Mouse (Mus musculus): ENCODE measurements at regions not wholly inside any gene's neighbourhood (a gene's known extent, or its start where the extent isn't known, plus 50 kb on each side); places are given as distances from the start of the nearest gene placed in this dataset.

GRCm38 (mm10) chr13:44231868-44232715 is 447.5 kb downstream of the Cd83 start:
- no peaks in the 10 kb centered on the region for H3K27me3 ChIP-seq (ENCODE audit: control insufficient read depth, insufficient read depth, low read length, poor library complexity, severe bottlenecking)
- DNase-seq (ENCODE audit: low read depth, low spot score), result no peak
- H3K36me3 ChIP-seq (ENCODE audit: control insufficient read depth, insufficient read depth, low read length, poor library complexity, severe bottlenecking), result no peaks in the 10 kb centered on the region

- H3K36me3 ChIP-seq (ENCODE audit: control insufficient read depth, insufficient read depth, low read length, poor library complexity, severe bottlenecking), result no peaks in the 10 kb centered on the region
- no peaks in the 10 kb centered on the region for H3K27me3 ChIP-seq (ENCODE audit: control insufficient read depth, insufficient read depth, low read length, poor library complexity, severe bottlenecking)
- DNase-seq (ENCODE audit: low read depth, low spot score), result no peak
Observed at GRCm38 (mm10) chr13:44232716-44233051, 448.1 kb downstream of the Cd83 start.

- no peak for DNase-seq (ENCODE audit: low read depth, low spot score)
- H3K36me3 ChIP-seq (ENCODE audit: control insufficient read depth, insufficient read depth, low read length, poor library complexity, severe bottlenecking), result no peaks in the 10 kb centered on the region
Observed at GRCm38 (mm10) chr13:44234241-44234640, 449.7 kb downstream of the Cd83 start.

GRCm38 (mm10) chr13:44235236-44235635 is 450.7 kb downstream of the Cd83 start:
- no peak for DNase-seq (ENCODE audit: low read depth, low spot score)
- no peaks in the 10 kb centered on the region for H3K36me3 ChIP-seq (ENCODE audit: control insufficient read depth, insufficient read depth, low read length, poor library complexity, severe bottlenecking)
- H3K27me3 ChIP-seq (ENCODE audit: control insufficient read depth, insufficient read depth, low read length, poor library complexity, severe bottlenecking), result no peaks in the 10 kb centered on the region

More at GRCm38 (mm10) chr13:44234241-44234640, 449.7 kb downstream of the Cd83 start:
- H3K27me3 ChIP-seq (ENCODE audit: control insufficient read depth, insufficient read depth, low read length, poor library complexity, severe bottlenecking), result no peaks in the 10 kb centered on the region

GRCm38 (mm10) chr13:44235941-44236340 is 451.4 kb downstream of the Cd83 start:
- H3K36me3 ChIP-seq (ENCODE audit: control insufficient read depth, insufficient read depth, low read length, poor library complexity, severe bottlenecking), result no peaks in the 10 kb centered on the region
- DNase-seq (ENCODE audit: low read depth, low spot score), result no peak
- H3K27me3 ChIP-seq (ENCODE audit: control insufficient read depth, insufficient read depth, low read length, poor library complexity, severe bottlenecking), result no peaks in the 10 kb centered on the region

- no peaks in the 10 kb centered on the region for H3K36me3 ChIP-seq (ENCODE audit: control insufficient read depth, insufficient read depth, low read length, poor library complexity, severe bottlenecking)
- no peak for DNase-seq (ENCODE audit: low read depth, low spot score)
- no peaks in the 10 kb centered on the region for H3K27me3 ChIP-seq (ENCODE audit: control insufficient read depth, insufficient read depth, low read length, poor library complexity, severe bottlenecking)
Observed at GRCm38 (mm10) chr13:44238308-44238707, 453.7 kb downstream of the Cd83 start.

- no peaks in the 10 kb centered on the region for H3K36me3 ChIP-seq (ENCODE audit: control insufficient read depth, insufficient read depth, low read length, poor library complexity, severe bottlenecking)
- H3K27me3 ChIP-seq (ENCODE audit: control insufficient read depth, insufficient read depth, low read length, poor library complexity, severe bottlenecking), result no peaks in the 10 kb centered on the region
- DNase-seq (ENCODE audit: low read depth, low spot score), result no peak
Observed at GRCm38 (mm10) chr13:44243211-44243610, 458.6 kb downstream of the Cd83 start.

- Histone ChIP-seq H3K27me3 (ENCODE audit: control insufficient read depth, insufficient read depth, low read length, poor library complexity, severe bottlenecking) (no peaks in the 10 kb centered on the region), H3K36me3 (ENCODE audit: control insufficient read depth, insufficient read depth, low read length, poor library complexity, severe bottlenecking) (no peaks in the 10 kb centered on the region)
- DNase-seq (ENCODE audit: low read depth, low spot score), result peak; percentile 43
Observed at GRCm38 (mm10) chr13:44246714-44247251, 462.2 kb downstream of the Cd83 start.

GRCm38 (mm10) chr13:44247861-44248260 is 463.3 kb downstream of the Cd83 start:
- Histone ChIP-seq H3K27me3 (ENCODE audit: control insufficient read depth, insufficient read depth, low read length, poor library complexity, severe bottlenecking) (no peaks in the 10 kb centered on the region), H3K36me3 (ENCODE audit: control insufficient read depth, insufficient read depth, low read length, poor library complexity, severe bottlenecking) (no peaks in the 10 kb centered on the region)
- no peak for DNase-seq (ENCODE audit: low read depth, low spot score)

- no peak for DNase-seq (ENCODE audit: low read depth, low spot score)
- Histone ChIP-seq H3K27me3 (ENCODE audit: control insufficient read depth, insufficient read depth, low read length, poor library complexity, severe bottlenecking) (no peaks in the 10 kb centered on the region), H3K36me3 (ENCODE audit: control insufficient read depth, insufficient read depth, low read length, poor library complexity, severe bottlenecking) (no peaks in the 10 kb centered on the region)
Observed at GRCm38 (mm10) chr13:44248401-44248800, 463.8 kb downstream of the Cd83 start.

- Histone ChIP-seq H3K36me3 (ENCODE audit: control insufficient read depth, insufficient read depth, low read length, poor library complexity, severe bottlenecking) (no peaks in the 10 kb centered on the region), H3K27me3 (ENCODE audit: control insufficient read depth, insufficient read depth, low read length, poor library complexity, severe bottlenecking) (no peaks in the 10 kb centered on the region)
- DNase-seq (ENCODE audit: low read depth, low spot score), result no peak
Observed at GRCm38 (mm10) chr13:44249119-44249518, 464.5 kb downstream of the Cd83 start.

- DNase-seq (ENCODE audit: low read depth, low spot score), result no peak
- no peaks in the 10 kb centered on the region for H3K27me3 ChIP-seq (ENCODE audit: control insufficient read depth, insufficient read depth, low read length, poor library complexity, severe bottlenecking)
Observed at GRCm38 (mm10) chr13:44250474-44251201, 466.1 kb downstream of the Cd83 start.

GRCm38 (mm10) chr13:44251503-44251902 is 466.9 kb downstream of the Cd83 start:
- Histone ChIP-seq H3K27me3 (ENCODE audit: control insufficient read depth, insufficient read depth, low read length, poor library complexity, severe bottlenecking) (no peaks in the 10 kb centered on the region), H3K36me3 (ENCODE audit: control insufficient read depth, insufficient read depth, low read length, poor library complexity, severe bottlenecking) (no peaks in the 10 kb centered on the region)
- DNase-seq (ENCODE audit: low read depth, low spot score), result no peak

More at GRCm38 (mm10) chr13:44250474-44251201, 466.1 kb downstream of the Cd83 start:
- H3K36me3 ChIP-seq (ENCODE audit: control insufficient read depth, insufficient read depth, low read length, poor library complexity, severe bottlenecking), result no peaks in the 10 kb centered on the region

GRCm38 (mm10) chr13:44252496-44252895 is 467.9 kb downstream of the Cd83 start:
- no peak for DNase-seq (ENCODE audit: low read depth, low spot score)
- H3K36me3 ChIP-seq (ENCODE audit: control insufficient read depth, insufficient read depth, low read length, poor library complexity, severe bottlenecking), result no peaks in the 10 kb centered on the region
- H3K27me3 ChIP-seq (ENCODE audit: control insufficient read depth, insufficient read depth, low read length, poor library complexity, severe bottlenecking), result no peaks in the 10 kb centered on the region

GRCm38 (mm10) chr13:44258422-44258821 is 470.9 kb upstream of the Jarid2 start:
- Histone ChIP-seq H3K27me3 (ENCODE audit: control insufficient read depth, insufficient read depth, low read length, poor library complexity, severe bottlenecking) (no peaks in the 10 kb centered on the region), H3K36me3 (ENCODE audit: control insufficient read depth, insufficient read depth, low read length, poor library complexity, severe bottlenecking) (no peaks in the 10 kb centered on the region)
- no peak for DNase-seq (ENCODE audit: low read depth, low spot score)

Data from splenic B cell, adult 2 months (primary cell).